Mouse (Mus musculus) layer of hippocampus, postnatal 14 days (tissue): ENCODE measurements around the gene Bckdk. TPM values are rescaled to one million over a fixed set of nuclear protein-coding genes. Genes with fewer than 3 reads are reported as not detected.
"Not testable (repeated sequence)": the region's sequence is repeated elsewhere in the genome, so short reads cannot be mapped to it uniquely, and the experiment has no call there.

Source experiments
- DNase-seq, 2 experiments: peaks; one replicate each; pipeline ENCODE4 v3.0.0; 2021 to 2022; ENCODE audit warnings: low spot score in 2 of 2, mixed read lengths in 1 of 2
- total RNA-seq, 2 experiments: library from RNA; stranded (reverse); gene quantifications; 2 replicates each; pipeline ENCODE4 v1.2.3; 2021

Bckdk gene
- total RNA-seq, 2 experiments from 2014 or later = 38.5 to 48.9 TPM

DNA sequence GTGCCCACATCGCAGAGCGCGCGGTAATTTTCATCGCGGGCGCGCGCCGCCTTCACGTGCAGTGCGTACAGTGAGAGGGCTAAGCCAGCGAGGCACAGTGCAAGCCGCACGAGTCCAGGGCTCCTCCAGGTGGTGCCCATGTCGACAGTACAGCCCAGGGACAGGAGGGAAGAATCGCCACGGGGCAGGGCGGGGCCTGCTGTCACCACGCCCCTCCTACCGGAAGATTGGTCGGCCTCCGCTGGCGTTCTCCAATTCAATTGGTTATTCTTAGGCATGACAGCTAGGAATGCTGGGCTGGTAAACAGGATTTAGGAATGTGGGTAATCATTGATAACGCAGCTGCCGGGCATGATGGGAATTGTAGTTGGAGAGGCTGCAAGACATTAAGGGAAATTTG lies 8.4 kb upstream of the Bckdk start, which contains the start of the genes Gm21974 and Vkorc1:
Gene Gm21974 (minus strand): TSS at position 13 of the 400 bp plus-strand sequence.
Gene Vkorc1 (minus strand): TSS at position 176 of the 400 bp plus-strand sequence.
- DNase-seq = peak; percentile 91 to 96

DNA sequence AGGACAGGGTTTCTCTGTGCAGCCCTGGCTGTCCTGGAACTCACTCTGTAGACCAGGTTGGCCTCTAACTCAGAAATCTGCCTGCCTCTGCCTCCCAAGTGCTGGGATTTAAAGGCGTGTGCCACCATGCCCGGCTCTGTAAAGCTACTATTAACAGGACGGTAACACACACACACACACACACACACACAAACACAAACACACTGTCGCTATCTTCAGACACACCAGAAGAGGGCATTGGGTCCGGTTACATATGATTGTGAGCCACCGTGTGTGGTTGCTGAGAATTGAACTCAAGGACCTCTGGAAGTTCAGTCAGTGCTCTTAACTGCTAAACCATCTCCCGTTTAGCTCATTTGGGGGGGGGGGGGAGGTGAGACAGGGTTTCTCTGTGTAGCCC lies 8.0 kb upstream of the Bckdk start:
- DNase-seq = not testable (repeated sequence)

- peak in 1 of 2 experiments; percentile 57 for DNase-seq
Measured at GRCm38 (mm10) chr7:127896384-127896783, 7.5 kb upstream of the Bckdk start.

DNA sequence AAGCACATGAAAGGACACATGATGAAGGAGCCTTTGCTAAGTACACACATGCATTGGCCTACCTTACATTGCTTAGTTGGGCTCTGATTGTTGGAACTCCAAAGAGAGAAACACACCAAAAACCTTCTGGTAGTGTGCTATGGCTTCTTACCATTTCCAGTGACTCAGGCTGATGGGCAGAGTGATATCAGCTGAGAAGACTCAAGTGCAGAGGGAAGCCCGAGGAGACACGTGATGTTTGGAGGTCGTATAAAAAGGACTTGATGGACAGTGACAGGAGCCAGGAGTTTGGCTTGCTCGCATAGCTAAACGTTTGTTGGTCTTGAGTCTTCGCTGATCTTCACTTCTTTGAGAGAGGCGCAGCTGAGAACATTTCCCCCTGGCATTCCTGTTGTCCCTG lies 6.3 kb upstream of the Bckdk start:
- no peak for DNase-seq

- no peak for DNase-seq
Measured at GRCm38 (mm10) chr7:127898179-127898956, 5.5 kb upstream of the Bckdk start.

- DNase-seq = no peak
Measured at GRCm38 (mm10) chr7:127899997-127900396, 3.9 kb upstream of the Bckdk start.

- DNase-seq = no peak
Measured at GRCm38 (mm10) chr7:127901772-127902171, 2.1 kb upstream of the Bckdk start.

- no peak for DNase-seq
Measured at GRCm38 (mm10) chr7:127907939-127908338, 4.1 kb downstream of the Bckdk start.

- no peak for DNase-seq
Measured at GRCm38 (mm10) chr7:127908656-127909055, 4.8 kb downstream of the Bckdk start.

DNA sequence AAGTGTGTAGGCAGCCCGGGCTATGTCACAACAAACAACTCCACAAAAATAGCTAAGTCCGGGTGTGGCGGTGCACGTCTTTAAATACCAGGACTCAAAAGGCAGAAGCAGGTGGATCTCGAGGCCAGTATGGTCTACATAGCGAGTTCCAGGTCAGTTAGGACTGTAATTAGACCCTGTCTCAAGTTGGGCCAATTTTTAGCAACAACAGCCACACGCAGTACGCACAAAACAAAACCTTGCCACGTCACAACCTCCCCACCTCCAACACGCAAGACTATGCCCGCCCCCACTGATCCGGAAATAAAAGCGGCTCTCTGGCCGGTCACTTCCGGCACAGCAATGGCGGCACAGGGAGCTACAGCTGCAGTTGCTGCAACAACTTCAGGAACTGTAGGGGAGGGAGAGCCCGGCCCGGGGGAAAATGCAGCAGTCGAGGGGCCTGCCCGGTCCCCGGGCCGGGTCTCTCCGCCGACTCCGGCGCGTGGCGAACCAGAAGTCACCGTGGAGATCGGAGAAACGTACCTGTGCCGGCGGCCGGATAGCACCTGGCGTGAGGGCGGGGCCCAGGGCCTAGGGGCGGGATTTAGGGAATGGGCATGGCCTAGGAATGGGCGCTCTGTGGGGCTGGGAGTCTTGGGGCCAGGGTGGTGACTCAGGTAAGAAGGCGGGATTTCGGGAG lies 8.4 kb downstream of the Bckdk start, which contains the start of gene Kat8:
Gene Kat8 (plus strand): TSS at position 327 of the 682 bp plus-strand sequence.
- DNase-seq = peak; percentile 80 to 89

GRCm38 (mm10) chr7:127912938-127913337 lies 9.1 kb downstream of the Bckdk start:
- DNase-seq = no peak

GRCm38 (mm10) chr7:127915293-127915692 lies 11.4 kb downstream of the Bckdk start:
- DNase-seq = no peak

- no peak for DNase-seq
Measured at GRCm38 (mm10) chr7:127918203-127918602, 14.3 kb downstream of the Bckdk start.

DNA sequence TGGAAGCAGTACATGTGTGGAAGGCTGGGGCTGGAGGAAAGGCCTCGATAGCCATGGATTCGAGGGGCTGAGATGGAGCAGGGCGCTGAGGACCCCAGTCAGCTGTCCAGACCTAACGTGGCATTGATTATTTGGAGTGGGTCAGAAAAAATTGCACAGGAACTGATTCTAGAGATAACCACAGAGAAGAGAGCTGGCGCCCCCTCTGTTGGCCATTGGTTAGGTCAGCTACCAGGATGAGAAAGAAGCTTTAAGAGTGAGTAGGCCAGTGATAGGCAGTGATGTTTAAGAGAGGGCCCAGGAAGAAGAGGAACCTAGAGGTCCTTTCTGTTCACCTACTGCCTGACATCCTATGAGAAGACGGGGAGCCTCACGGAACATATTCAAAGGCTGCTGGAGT lies 15.4 kb downstream of the Bckdk start:
- no peak for DNase-seq

DNA sequence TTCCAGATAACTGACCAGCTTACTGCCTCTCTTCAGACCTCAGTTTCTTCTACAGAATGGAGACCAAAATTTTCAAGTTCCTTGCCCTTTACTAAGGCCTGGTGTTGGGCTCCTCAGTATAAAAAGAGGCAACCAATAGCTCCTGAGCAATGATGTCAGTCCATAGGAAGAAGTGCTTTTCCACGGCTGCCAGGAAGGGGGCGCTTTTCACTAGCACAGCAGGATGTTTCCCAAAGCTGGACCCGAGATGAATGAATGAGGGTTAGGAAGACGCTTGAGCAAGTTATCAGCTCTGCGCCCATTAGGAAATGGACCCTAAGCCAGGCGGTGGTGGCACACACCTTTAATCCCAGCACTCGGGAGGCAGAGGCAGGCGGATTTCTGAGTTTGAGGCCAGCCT lies 17.6 kb downstream of the Bckdk start:
- no peak for DNase-seq

- no peak for DNase-seq
Measured at GRCm38 (mm10) chr7:127922451-127923275, 18.8 kb downstream of the Bckdk start.

- no peak for DNase-seq
Measured at GRCm38 (mm10) chr7:127923714-127924113, 19.8 kb downstream of the Bckdk start.

DNA sequence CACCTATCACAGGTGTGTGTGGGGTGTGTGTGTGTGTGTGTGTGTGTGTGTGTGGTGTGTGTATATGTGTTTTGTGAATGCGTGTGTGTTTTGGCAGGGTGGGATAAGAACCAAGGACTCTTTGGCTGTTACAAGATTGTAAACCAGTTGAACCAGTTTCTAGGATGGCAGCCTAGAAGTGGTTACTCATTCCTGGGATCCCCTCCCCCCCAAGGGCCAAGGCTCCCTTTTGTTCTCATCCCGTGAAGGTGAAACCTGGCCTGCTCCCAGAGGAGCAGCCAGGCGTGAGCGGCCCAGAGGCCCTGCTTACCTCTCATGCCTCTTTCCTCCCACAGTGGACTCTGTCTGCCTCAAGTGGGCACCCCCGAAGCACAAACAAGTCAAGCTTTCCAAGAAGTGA lies 21.4 kb downstream of the Bckdk start:
- no peak for DNase-seq

- no peak for DNase-seq
Measured at GRCm38 (mm10) chr7:127926066-127926465, 22.2 kb downstream of the Bckdk start.

- no peak for DNase-seq
Measured at GRCm38 (mm10) chr7:127926846-127927245, 23.0 kb downstream of the Bckdk start.

DNA sequence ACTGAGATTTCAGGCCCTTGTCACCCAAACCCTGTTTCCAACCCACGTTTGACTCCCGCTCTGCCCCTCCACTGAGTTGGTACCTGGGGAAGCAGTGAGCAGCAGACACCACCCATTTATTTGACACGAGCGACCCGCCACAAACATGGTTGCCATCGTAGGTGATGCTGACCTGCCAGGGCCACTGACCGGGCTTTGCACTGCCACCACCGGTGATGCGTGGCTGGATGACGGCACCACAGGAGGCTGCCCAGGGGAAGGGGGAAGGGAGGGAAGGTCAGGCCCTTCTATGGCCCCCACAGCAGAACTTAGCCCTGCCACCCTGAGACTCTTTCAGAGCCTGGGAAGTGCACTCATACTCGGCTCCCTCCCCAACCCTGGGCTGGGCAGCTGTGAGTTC lies 23.8 kb downstream of the Bckdk start:
- no peak for DNase-seq
